Mouse (Mus musculus): ENCODE measurements around the gene Ptprr.

Ptprr gene

DNA sequence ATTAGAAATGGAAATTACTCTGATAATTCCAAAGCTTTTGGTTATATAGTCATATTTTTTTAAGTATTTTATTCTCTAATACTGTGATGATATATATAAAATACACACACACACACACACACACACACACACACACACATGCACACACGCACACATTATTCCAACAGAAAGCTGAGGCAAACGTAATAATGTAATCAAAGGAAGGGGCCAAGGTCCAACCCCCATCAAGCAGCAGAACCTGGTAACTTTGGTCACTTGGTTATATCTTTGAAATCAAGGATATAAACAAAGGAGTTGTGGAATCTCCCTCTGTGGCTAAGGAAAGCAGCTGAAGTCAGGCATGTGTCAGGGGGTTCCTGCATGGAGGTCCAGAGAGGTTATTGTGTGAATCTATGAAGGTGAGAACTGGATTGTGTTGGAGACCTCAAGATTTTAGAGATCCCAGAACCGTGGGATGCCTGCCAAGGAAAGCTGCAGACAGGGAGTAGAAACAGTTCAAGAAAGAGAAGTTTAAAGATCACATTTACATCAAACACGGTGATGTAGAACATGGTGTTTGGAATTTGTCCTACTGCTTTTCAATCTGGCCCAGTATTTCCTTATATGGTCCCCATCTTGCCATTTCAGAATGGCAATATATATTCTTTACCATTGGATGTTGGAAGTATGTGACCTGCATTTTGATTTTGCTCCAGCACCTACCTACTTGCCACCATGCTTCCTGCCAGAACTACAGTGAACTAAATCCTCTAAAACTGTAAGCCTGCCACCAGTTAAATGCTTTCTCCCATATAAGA, 98.1 kb downstream of the Ptprr start:
- no peak for DNase-seq (ENCODE audit: low spot score)

- DNase-seq (ENCODE audit: low spot score), result no peak
Observed at GRCm38 (mm10) chr10:116117060-116117459, 99.0 kb downstream of the Ptprr start.

DNA sequence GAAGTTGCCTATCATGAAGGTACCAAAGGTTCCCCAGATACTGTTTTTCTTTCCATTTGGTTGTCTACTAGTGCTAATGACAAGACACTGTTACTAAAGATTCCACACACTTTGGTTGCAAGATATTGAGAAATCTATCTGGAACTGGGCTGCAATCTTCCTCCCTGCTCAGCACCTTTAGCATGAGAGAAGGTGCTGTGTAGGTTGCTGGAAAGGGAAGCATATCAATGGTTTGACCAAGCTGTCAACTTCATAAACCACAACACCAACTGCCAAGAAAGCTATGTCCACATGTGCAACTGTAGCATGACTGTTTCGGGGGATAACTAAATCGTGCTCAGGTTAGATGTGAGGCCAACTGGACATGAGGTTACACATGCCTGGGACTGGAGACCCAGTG, 103.5 kb downstream of the Ptprr start:
- no peak for DNase-seq (ENCODE audit: low spot score)

- DNase-seq (ENCODE audit: low spot score), result no peak
Observed at GRCm38 (mm10) chr10:116123808-116124207, 105.8 kb downstream of the Ptprr start.

DNA sequence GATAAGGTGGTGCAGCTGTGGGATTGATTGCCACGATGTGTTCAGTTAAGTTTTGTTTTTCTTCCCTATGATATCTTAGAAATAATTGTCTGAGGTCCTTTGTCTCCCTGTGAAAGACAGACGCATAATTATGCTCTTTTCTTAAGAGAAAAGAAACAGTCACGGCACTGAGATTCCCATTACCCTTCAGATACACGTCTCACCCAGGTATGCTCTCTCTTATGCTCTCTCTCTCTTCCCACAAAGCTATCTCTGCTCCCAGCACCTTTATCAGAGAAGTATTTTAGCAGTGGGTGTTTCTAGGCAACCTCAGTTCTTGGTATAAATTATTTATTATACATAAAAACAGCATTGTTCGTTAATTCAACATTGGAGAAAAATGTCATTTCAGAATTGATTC, 107.4 kb downstream of the Ptprr start:
- no peak for DNase-seq (ENCODE audit: low spot score)

DNA sequence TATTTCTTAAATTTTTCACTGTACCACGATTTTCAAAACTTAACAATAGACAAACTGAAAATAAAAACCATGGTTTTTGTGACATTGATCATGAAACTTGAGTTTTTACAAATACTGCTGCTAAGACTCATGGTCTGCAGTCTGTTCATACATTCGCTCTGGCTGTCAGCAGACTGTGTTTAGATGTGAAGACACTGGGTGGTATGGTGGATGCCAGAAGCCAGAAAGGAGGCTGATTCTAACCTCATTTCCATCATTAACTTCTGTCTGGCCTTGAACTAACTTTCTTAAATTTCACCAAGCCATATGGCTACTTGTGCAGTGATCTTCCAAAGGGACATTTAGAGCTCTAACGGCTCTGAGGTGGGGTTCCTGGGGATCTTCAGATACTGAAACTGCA, 112.4 kb downstream of the Ptprr start:
- no peak for DNase-seq (ENCODE audit: low spot score)

GRCm38 (mm10) chr10:116131223-116131622, 113.2 kb downstream of the Ptprr start:
- DNase-seq (ENCODE audit: low spot score), result no peak

DNA sequence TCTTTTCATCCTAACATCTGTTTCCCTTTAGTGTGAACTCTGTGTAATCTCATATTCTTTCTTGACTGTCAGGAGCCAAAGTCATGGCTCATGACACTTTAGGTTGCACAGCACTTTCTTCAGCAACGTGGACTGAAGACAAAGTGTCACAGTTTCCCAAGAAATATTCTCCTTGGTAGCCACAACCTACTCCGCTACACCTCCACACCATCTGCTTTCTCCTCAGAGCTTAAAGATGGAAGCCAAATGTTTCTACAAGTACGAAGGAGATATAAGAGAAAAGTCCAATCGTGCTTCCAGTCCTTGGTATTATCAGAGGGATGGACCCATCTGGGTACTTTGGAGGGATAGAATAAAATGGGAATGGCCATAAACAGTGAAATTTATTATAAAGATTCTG, 114.2 kb downstream of the Ptprr start:
- DNase-seq (ENCODE audit: low spot score), result no peak

GRCm38 (mm10) chr10:116135187-116135586, 117.2 kb downstream of the Ptprr start:
- DNase-seq (ENCODE audit: low spot score), result no peak

DNA sequence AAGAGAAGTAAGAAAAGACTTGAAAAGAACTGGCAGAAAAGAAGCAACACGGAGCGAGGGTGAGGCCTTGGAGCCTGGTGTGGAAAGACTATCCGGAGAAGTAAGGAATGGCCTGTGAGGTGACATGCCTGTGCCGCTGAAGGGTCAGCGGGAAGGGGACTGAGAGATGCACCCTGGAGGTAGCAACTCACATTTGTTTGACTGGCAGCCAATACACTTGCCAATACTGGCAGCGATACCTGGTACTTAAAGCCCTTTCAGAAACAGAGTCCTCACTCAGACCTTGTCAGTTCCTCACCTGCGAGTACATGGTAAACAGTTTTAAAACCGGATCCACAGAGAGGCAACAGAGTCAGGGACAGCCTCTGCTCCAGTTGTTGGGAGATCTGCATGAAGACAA, 122.2 kb downstream of the Ptprr start:
- no peak for DNase-seq (ENCODE audit: low spot score)

- DNase-seq (ENCODE audit: low spot score), result no peak
Observed at GRCm38 (mm10) chr10:116143684-116144083, 125.7 kb downstream of the Ptprr start.

DNA sequence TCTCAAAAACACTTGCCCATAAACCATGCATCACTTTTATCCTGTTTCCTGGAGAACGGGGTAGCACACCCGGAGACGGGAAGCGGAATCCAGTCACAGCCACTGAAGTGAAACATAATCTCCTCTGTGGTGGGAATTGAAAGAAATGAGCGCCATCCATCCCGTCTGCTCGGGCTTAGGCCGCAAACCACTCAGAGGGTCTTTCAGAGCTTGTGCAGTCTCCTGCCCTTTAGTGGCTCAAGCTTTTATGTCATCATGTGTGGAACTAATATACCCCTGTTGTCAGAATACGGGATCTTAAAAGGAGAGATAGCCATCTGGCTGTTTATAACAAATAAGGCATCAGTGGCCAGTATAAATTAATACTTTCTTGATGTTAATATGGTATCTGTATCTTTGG, 128.1 kb downstream of the Ptprr start:
- DNase-seq (ENCODE audit: low spot score), result no peak

- DNase-seq (ENCODE audit: low spot score), result no peak
Observed at GRCm38 (mm10) chr10:116154707-116155106, 136.7 kb downstream of the Ptprr start.

- DNase-seq (ENCODE audit: low spot score), result no peak
Observed at GRCm38 (mm10) chr10:116156699-116157098, 138.7 kb downstream of the Ptprr start.

DNA sequence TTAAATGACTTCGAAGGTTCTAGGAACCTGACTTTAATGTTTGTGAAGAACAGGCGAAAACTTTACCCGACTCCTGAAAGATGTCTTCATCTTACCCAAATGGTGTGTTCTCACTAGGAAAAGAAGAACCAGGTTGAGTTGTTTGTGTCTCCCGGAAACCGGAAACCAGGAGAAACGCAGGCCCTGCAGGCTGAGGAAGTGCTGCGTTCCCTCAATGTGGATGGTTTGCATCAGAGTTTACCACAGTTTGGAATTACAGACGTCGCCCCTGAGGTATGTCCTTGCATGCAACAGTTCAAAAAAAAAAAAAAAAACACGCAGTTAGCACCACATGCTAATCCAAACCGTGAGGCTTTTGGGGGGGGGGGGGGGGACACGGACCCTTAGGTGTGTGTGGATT, 144.3 kb downstream of the Ptprr start:
- no peak for DNase-seq (ENCODE audit: low spot score)

GRCm38 (mm10) chr10:116175324-116175883, 157.4 kb downstream of the Ptprr start:
- DNase-seq (ENCODE audit: low spot score), result no peak

DNA sequence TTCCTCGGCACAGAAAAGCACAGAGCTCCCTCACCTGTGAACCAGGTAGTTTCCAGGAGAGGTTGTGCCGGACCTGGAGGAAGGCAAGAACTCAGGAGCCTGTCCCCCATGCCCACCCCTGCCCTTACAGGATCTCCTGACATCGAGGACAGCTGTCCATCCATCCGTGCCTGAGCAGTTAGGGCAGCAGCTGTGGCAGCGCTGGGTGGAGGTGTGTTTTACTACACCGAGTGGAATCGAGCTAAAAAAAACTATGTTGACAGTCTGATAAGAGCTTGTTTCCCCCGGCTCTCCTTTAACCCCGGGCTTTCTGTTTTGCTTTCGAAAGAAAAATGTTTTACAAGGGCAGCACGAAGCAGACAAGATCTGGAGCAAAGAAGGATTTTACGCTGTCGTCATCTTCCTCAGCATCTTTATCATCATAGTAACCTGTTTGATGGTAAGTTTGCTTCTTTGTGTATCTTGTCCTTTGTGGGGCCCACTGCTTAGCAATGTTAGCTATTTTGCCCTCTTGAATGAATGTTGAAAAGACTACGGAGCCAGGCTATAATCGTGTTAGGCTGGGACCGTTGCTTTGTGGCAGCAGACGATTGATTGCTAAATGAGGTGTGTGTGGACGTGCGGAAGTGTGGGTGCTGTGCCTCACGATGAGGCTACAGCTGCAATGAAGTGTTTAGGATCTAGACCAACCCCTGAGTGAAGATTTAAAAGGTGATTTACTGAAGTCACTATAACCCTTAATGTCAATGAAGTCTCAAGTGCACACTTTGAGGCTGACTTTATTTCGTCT, 159.6 kb downstream of the Ptprr start:
- no peak for DNase-seq (ENCODE audit: low spot score)

DNA sequence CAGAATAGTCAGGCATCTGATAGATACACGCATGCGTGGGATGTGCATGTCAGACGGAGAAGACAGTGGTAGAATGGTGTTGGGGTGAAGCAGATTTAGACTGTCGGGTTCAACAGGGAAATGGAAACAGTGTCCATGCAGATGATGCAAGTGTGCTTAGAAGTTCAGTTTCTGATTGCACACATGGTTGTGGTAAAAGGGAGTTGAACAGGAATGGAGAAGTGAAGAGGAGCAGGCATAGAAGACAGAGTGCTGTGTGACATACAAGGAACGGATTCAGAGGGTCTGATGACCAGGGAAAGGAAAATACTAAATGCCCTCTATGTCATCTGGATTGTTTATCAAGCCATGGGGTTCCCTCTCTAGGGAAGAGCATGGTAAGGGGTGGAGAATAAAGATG, 163.2 kb downstream of the Ptprr start:
- DNase-seq (ENCODE audit: low spot score), result no peak

- DNase-seq (ENCODE audit: low spot score), result peak; percentile 21
Observed at GRCm38 (mm10) chr10:116182221-116182620, 164.2 kb downstream of the Ptprr start.

GRCm38 (mm10) chr10:116183258-116183657, 165.2 kb downstream of the Ptprr start:
- no peak for DNase-seq (ENCODE audit: low spot score)

- DNase-seq (ENCODE audit: low spot score), result no peak
Observed at GRCm38 (mm10) chr10:116191724-116192123, 173.7 kb downstream of the Ptprr start.

GRCm38 (mm10) chr10:116192293-116192692, 174.3 kb downstream of the Ptprr start:
- DNase-seq (ENCODE audit: low spot score), result no peak

GRCm38 (mm10) chr10:116194409-116194808, 176.4 kb downstream of the Ptprr start:
- DNase-seq (ENCODE audit: low spot score), result no peak
